22 mouse cellular contexts compared by ENCODE assay signal in genomic region chr2:102288676-102289075, GRCm38 (mm10).
DNase-seq lines count a peak whose midpoint lies in the region; ATAC-seq and TF ChIP-seq lines count a peak whose summit lies in the region.
"Had no signal": no experiment of that assay in that cellular context is flagged by ENCODE, and none has a peak within 500 bp of the region (broad histone marks: within the 10 kb centered on the region; RNA-seq: fewer than 3 reads in every experiment).

No protein-coding gene starts in this region.

- peaks cover 2% of the 10 kb centered on the region; the same call in 1 of the 2 replicates for H3K4me1 ChIP-seq in olfactory bulb, adult 2 months (ENCODE audit: control insufficient read depth, insufficient read depth, low read length)
- H3K4me1 ChIP-seq: embryonic facial prominence, embryonic 13.5 days; embryonic facial prominence, embryonic 15.5 days; forebrain, embryonic 12.5 days had no signal

- DNase-seq in frontal cortex, postnatal 10 days (ENCODE audit: low spot score in 2 of 2), result no peak
- DNase-seq in brain, adult 2 months (ENCODE audit: low read depth, low spot score), result peak; percentile 61
- no peak for DNase-seq in MN1 (ENCODE audit: low spot score)
- DNase-seq: adrenal gland, adult 2 months; adrenal gland, postnatal 10 days; adrenal gland, postnatal 25 days; B cell, adult 2 months; cerebellum, adult 11-12 months; cerebellum, adult 2 months; cerebellum, adult 9-10 months; cerebellum, postnatal 10 days; cerebellum, postnatal 25 days had no signal

- TF ChIP-seq CTCF in olfactory bulb, adult 2 months (IDR thresholded peaks at IDR 0.05; ENCODE audit: insufficient read depth, low read depth, low read length), result no peak

- peak; percentile 29; the same call in 1 of the 2 replicates for ATAC-seq in frontal cortex, adult (ENCODE audit: low TSS enrichment)
- ATAC-seq: CD4-positive, CD25-positive, alpha-beta regulatory T cell, adult 4 months; forebrain, embryonic 14.5 days; forebrain, embryonic 16.5 days had no signal

- peak overlapping the region; percentile 79 for H3K27ac ChIP-seq in olfactory bulb, adult 2 months (ENCODE audit: insufficient read depth, low read depth, low read length)
- H3K27ac ChIP-seq: embryonic facial prominence, embryonic 13.5 days; embryonic facial prominence, embryonic 15.5 days; forebrain, embryonic 10.5 days; forebrain, embryonic 12.5 days had no signal

- TF ChIP-seq POLR2A in olfactory bulb, adult 2 months (IDR thresholded peaks at IDR 0.05; ENCODE audit: insufficient read depth, low read depth, low read length), result no peak

- H3K4me3 ChIP-seq in olfactory bulb, adult 2 months (ENCODE audit: insufficient read depth, low read depth, low read length), result no peak overlapping the region
- H3K4me3 ChIP-seq: embryonic facial prominence, embryonic 13.5 days; embryonic facial prominence, embryonic 15.5 days; erythroblast, embryonic 14.5 days; forebrain, embryonic 10.5 days; forebrain, embryonic 12.5 days had no signal

- WGBS in olfactory bulb, adult 2 months, result 43% methylated on average over 5 of the region's 5 CpGs
